Mouse (Mus musculus): Measurements from ENCODE around the gene Olfr1328.
"Not testable (repeated sequence)": the region's sequence is repeated elsewhere in the genome, so short reads cannot be mapped to it uniquely, and the experiment has no call there.

Olfr1328 gene

GRCm38 (mm10) chr4:118938512-118938911, at the start of gene Olfr1328:
Gene Olfr1328 (minus strand): TSS chr4:118938612.
- no peak for DNase-seq

- DNase-seq, result no peak
Measured at GRCm38 (mm10) chr4:118985291-118985690, 46.9 kb upstream of the Olfr1328 start.

- no peak for DNase-seq
Measured at GRCm38 (mm10) chr4:118973281-118973680, 34.9 kb upstream of the Olfr1328 start.

- DNase-seq, result no peak
Measured at GRCm38 (mm10) chr4:118967711-118968110, 29.3 kb upstream of the Olfr1328 start.

- no peak for DNase-seq
Measured at GRCm38 (mm10) chr4:118961141-118961628, 22.8 kb upstream of the Olfr1328 start, which contains the start of gene Lao1. Gene Lao1 (plus strand): TSS chr4:118961578.

- DNase-seq, result no peak
Measured at GRCm38 (mm10) chr4:118958812-118959211, 20.4 kb upstream of the Olfr1328 start.

- not testable (repeated sequence) for DNase-seq
Measured at GRCm38 (mm10) chr4:118931326-118931725, 7.1 kb downstream of the Olfr1328 start.

GRCm38 (mm10) chr4:118917365-118917764, 21.0 kb downstream of the Olfr1328 start, which contains the start of gene Olfr1329:
Gene Olfr1329 (minus strand): TSS chr4:118917465.
- not testable (repeated sequence) for DNase-seq

GRCm38 (mm10) chr4:118901981-118902380, 36.4 kb downstream of the Olfr1328 start:
- DNase-seq, result no peak

GRCm38 (mm10) chr4:118888297-118888696, 50.1 kb downstream of the Olfr1328 start, which contains the start of gene Olfr1330:
Gene Olfr1330 (plus strand): TSS chr4:118888597.
- no peak for DNase-seq

Data from thymus, postnatal 36 days (tissue).